Mouse (Mus musculus) erythroblast, embryonic 14.5 days (primary cell): Measurements from ENCODE around the gene Gm6676. TPM values are rescaled to one million over a fixed set of nuclear protein-coding genes. Genes with fewer than 3 reads are reported as not detected.
"Not testable (repeated sequence)": the region's sequence is repeated elsewhere in the genome, so short reads cannot be mapped to it uniquely, and the experiment has no call there.

ENCODE experiments used
- H3K27me3 ChIP-seq: 2 replicates; pipeline ENCODE4 v1.6.1; 2012; ENCODE audit warnings: inconsistent platforms; ENCODE audit not compliant: control insufficient read depth
- H3K36me3 ChIP-seq: 2 replicates; pipeline ENCODE4 v1.6.1; 2012; ENCODE audit warnings: mild to moderate bottlenecking, inconsistent platforms; ENCODE audit not compliant: control insufficient read depth
- H3K4me1 ChIP-seq: 2 replicates; pipeline ENCODE4 v1.6.1; 2012; ENCODE audit warnings: inconsistent platforms; ENCODE audit not compliant: control insufficient read depth
- H3K4me3 ChIP-seq: replicated peaks from 2 replicates; pipeline ENCODE3; 2012; ENCODE audit warnings: moderate library complexity, mild to moderate bottlenecking, inconsistent platforms
- H3K9me3 ChIP-seq: 2 replicates; pipeline ENCODE4 v1.6.1; 2012; ENCODE audit warnings: low read length, inconsistent platforms, mixed read lengths; ENCODE audit not compliant: control insufficient read depth
- polyA plus RNA-seq: library from polyadenylated mRNA; stranded (reverse); fragments of >175 nt; gene quantifications from 2 replicates; pipeline ENCODE4 v1.2.3, GENCODE M21; 2012

Gene Gm6676
- polyA plus RNA-seq = not detected in 2 replicates

- H3K36me3 ChIP-seq, H3K27me3 ChIP-seq, H3K9me3 ChIP-seq, H3K4me1 ChIP-seq, H3K4me3 ChIP-seq: not testable (repeated sequence)
Observed at GRCm38 (mm10) chr14:7125312-7125711, at the start of gene Gm6676. Gm6676 (minus strand) TSS chr14:7125412.

- not testable (repeated sequence) for H3K27me3 ChIP-seq, H3K4me3 ChIP-seq, H3K9me3 ChIP-seq, H3K4me1 ChIP-seq, H3K36me3 ChIP-seq
Observed at GRCm38 (mm10) chr14:7174483-7174971, 49.3 kb upstream of the Gm6676 start, which contains the start of gene Gm3512. Gm3512 (minus strand) TSS chr14:7174533.

DNA sequence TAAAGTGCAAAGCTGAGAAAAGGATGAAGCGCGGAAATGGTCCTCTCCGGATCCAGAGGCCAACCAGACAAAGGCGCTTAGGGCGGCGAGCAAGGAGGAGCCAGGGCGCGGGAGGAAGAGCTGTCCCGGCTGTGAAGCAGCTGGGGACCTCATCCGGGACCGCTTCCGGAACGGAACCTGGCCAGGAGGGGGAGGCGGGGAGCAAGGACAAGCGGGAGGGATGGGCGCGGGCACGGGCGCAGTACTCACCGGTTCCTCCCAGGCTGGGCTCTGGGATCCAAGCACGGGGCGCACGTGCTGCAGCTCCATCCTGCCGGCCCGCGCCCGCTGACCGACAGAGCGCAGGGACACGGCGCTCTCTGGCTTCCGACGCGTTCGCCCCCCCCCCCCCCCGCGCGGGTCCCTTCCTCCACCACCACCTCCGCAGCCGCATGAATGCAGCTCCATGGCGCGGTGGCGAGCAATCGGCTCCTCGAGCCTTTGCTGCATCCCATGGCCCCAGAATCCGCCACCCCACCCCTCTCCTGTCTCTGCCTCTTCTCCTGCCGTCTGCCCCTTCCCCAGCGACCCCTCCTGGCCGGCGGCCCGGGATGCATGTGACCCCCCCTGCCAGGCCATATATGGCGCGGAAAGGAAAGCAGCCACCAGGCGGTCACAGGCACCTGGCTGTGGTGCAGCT, 19.9 kb downstream of the Gm6676 start:
- H3K4me3 ChIP-seq = not testable (repeated sequence)

GRCm38 (mm10) chr14:7100521-7100920, 24.7 kb downstream of the Gm6676 start, which contains the start of gene Gm3696:
Gm3696 (minus strand) TSS chr14:7100621.
- H3K4me1 ChIP-seq, H3K4me3 ChIP-seq, H3K9me3 ChIP-seq, H3K27me3 ChIP-seq, H3K36me3 ChIP-seq: not testable (repeated sequence)

More for the DNA sequence above, 19.9 kb downstream of the Gm6676 start:
- H3K9me3 ChIP-seq, H3K27me3 ChIP-seq, H3K36me3 ChIP-seq, H3K4me1 ChIP-seq: not testable (repeated sequence)

Other genes with a start within 250 kb of the Gm6676 start
- not detected in 2 replicates for gene Gm3667, start 235.4 kb downstream of the Gm6676 start, polyA plus RNA-seq
- gene Gm6356, start 151.6 kb downstream of the Gm6676 start, polyA plus RNA-seq = not detected in 2 replicates
- 0.02 TPM in 1 of 2 replicates, not detected in the other for gene Gm10406, start 98.0 kb downstream of the Gm6676 start, polyA plus RNA-seq
- not detected in 2 replicates for gene Gm3685, start 80.4 kb downstream of the Gm6676 start, polyA plus RNA-seq
- gene Gm3696, start 24.8 kb downstream of the Gm6676 start, polyA plus RNA-seq = not detected in 2 replicates
- not detected in 2 replicates for gene Gm3512, start 49.1 kb upstream of the Gm6676 start, polyA plus RNA-seq
- not detected in 2 replicates for gene Gm16434, start 69.1 kb upstream of the Gm6676 start, polyA plus RNA-seq
- not detected in 2 replicates for gene Gm3727, start 139.3 kb upstream of the Gm6676 start, polyA plus RNA-seq
- not detected in 2 replicates for gene Gm3739, start 189.6 kb upstream of the Gm6676 start, polyA plus RNA-seq
- gene Gm5797, start 207.0 kb upstream of the Gm6676 start, polyA plus RNA-seq = not detected in 2 replicates
- not detected in 2 replicates for gene Gm8374, start 239.7 kb upstream of the Gm6676 start, polyA plus RNA-seq